Mouse (Mus musculus) megakaryocyte, embryonic 14.5 days (primary cell): ENCODE data around the gene Exosc9.

Source experiments
- FLI1 ChIP-seq: IDR thresholded peaks from 2 replicates; pipeline ENCODE4 v1.6.1; 2012; ENCODE audit warnings: low read length, inconsistent platforms, mixed read lengths
- GATA1 ChIP-seq: IDR thresholded peaks from 3 replicates; pipeline ENCODE4 v1.6.1; 2012; ENCODE audit warnings: mixed read lengths, low read length, inconsistent platforms, borderline replicate concordance

GRCm38 (mm10) chr3:36511491-36511890 lies 40.9 kb upstream of the Exosc9 start:
- TF ChIP-seq GATA1 (no peak), FLI1 (no peak)
